In the genomic region with DNA sequence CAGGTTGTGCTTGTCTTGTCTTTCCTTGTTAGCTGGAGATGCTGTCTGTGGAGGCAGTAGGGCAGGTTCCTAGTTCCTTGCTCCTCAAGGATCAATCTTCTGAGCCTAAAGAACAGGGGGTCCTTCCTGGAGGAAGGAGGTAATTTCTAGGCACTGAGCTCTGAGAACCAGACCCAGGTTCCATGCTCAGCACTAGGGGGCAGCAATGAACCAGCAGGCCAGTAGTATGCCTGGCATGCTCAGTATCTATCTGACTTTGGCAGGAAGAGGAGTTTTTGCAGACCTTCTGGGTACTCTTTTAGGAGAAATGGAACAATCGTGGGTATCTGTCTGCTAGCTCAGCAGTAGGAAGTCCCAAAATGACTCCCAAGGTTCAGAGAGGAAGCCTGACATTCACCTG, we compare ENCODE assay signal across 8 mouse cellular contexts. TPM values are rescaled to one million over a fixed set of nuclear protein-coding genes. Genes with fewer than 3 reads are reported as not detected.
DNase-seq lines count a peak whose midpoint lies in the region; ATAC-seq lines count a peak whose summit lies in the region.

No protein-coding gene starts in this region.

- H3K9ac ChIP-seq in limb, embryonic 11.5 days (ENCODE audit: low read length), result no peak overlapping the region
- H3K9ac ChIP-seq in midbrain, embryonic 15.5 days, result no peak overlapping the region

- H3K36me3 ChIP-seq in limb, embryonic 11.5 days (ENCODE audit: control insufficient read depth, insufficient read depth, low read length), result no peaks in the 10 kb centered on the region
- H3K36me3 ChIP-seq in midbrain, embryonic 15.5 days (replicated peaks), result no peaks in the 10 kb centered on the region
- H3K36me3 ChIP-seq in splenic B cell, adult 2 months (ENCODE audit: control insufficient read depth, insufficient read depth, low read length, poor library complexity, severe bottlenecking), result no peaks in the 10 kb centered on the region

- peak; percentile 80 for DNase-seq in urinary bladder, postnatal 14 days (ENCODE audit: low spot score)
- no peak for DNase-seq in urinary bladder, postnatal 10 days (ENCODE audit: low spot score)
- peak; percentile 81 for DNase-seq in embryo, embryonic 10.5 days (ENCODE audit: low spot score)
- DNase-seq in kidney, adult 18-20 months, result peak; percentile 75
- peak; percentile 74 for DNase-seq in limb, embryonic 11.5 days (ENCODE audit: low spot score)
- DNase-seq in splenic B cell, adult 2 months (ENCODE audit: low read depth, low spot score), result peak; percentile 67

- no peaks in the 10 kb centered on the region for H3K9me3 ChIP-seq in limb, embryonic 11.5 days (ENCODE audit: control insufficient read depth, low read length)
- H3K9me3 ChIP-seq in midbrain, embryonic 15.5 days, result no peaks in the 10 kb centered on the region

- no peaks in the 10 kb centered on the region for H3K27me3 ChIP-seq in limb, embryonic 11.5 days (ENCODE audit: control insufficient read depth, insufficient read depth, low read length)
- H3K27me3 ChIP-seq in midbrain, embryonic 15.5 days (replicated peaks), result no peaks in the 10 kb centered on the region
- H3K27me3 ChIP-seq in splenic B cell, adult 2 months (ENCODE audit: control insufficient read depth, insufficient read depth, low read length, poor library complexity, severe bottlenecking), result no peaks in the 10 kb centered on the region

- WGBS in limb, embryonic 11.5 days, result 17% methylated on average over 1 of the region's 1 CpGs
- WGBS in midbrain, embryonic 15.5 days, result 11% methylated on average over 1 of the region's 1 CpGs

- peak; percentile 79 for ATAC-seq in granulocyte monocyte progenitor cell, adult 5-6 weeks (replicated peaks; ENCODE audit: poor library complexity, severe bottlenecking)
- ATAC-seq in limb, embryonic 11.5 days (ENCODE audit: insufficient number of reproducible peaks, low FRiP score, low TSS enrichment, low read depth), result 0 out of 2 replicates have a peak, but pooled peaks have one; percentile 60
- ATAC-seq in midbrain, embryonic 15.5 days (replicated peaks), result peak; percentile 71; the same call in 1 of the 2 replicates

- no peaks in the 10 kb centered on the region for H3K4me1 ChIP-seq in limb, embryonic 11.5 days (ENCODE audit: control insufficient read depth, insufficient read depth, low read length)
- peaks cover 13% of the 10 kb centered on the region for H3K4me1 ChIP-seq in midbrain, embryonic 15.5 days

- no peak overlapping the region for H3K4me3 ChIP-seq in limb, embryonic 11.5 days (ENCODE audit: low read depth, low read length)
- no peak overlapping the region for H3K4me3 ChIP-seq in midbrain, embryonic 15.5 days

- H3K4me2 ChIP-seq in limb, embryonic 11.5 days (ENCODE audit: low read depth, severe bottlenecking), result no peak overlapping the region
- H3K4me2 ChIP-seq in midbrain, embryonic 15.5 days, result no peak overlapping the region

- no peak overlapping the region for H3K27ac ChIP-seq in limb, embryonic 11.5 days (replicated peaks; ENCODE audit: low read depth, low read length)
- H3K27ac ChIP-seq in midbrain, embryonic 15.5 days, result no peak overlapping the region; the same call in 1 of the 2 replicates

RNA-seq across cellular contexts. Expression of a gene that starts 8.0 kb away (rescaled TPM):
- 0.96 and 1.6 TPM in 2 replicates for total RNA-seq in granulocyte monocyte progenitor cell, adult 5-6 weeks (2014; fragmentation: Nextera tagmentation)
- 0.30 TPM in 1 of 2 replicates, not detected in the other for total RNA-seq in granulocyte monocyte progenitor cell, adult 5-6 weeks (2017)
- polyA plus RNA-seq in limb, embryonic 11.5 days (2014; fragmentation: Nextera tagmentation; extraction: Ambion mirVana), result 0.61 and 0.99 TPM in 2 replicates
- 6.5 and 6.8 TPM in 2 replicates for polyA plus RNA-seq in midbrain, embryonic 15.5 days (2015; fragmentation: Nextera tagmentation; extraction: Ambion mirVana)

RNA-seq across cellular contexts. Expression of a gene that starts 33.4 kb away (rescaled TPM):
- 19.6 and 20.9 TPM in 2 replicates for total RNA-seq in granulocyte monocyte progenitor cell, adult 5-6 weeks (2014; fragmentation: Nextera tagmentation)
- total RNA-seq in granulocyte monocyte progenitor cell, adult 5-6 weeks (2017), result 11.9 and 16.0 TPM in 2 replicates
- 38.4 and 38.7 TPM in 2 replicates for polyA plus RNA-seq in limb, embryonic 11.5 days (2014; fragmentation: Nextera tagmentation; extraction: Ambion mirVana)
- 52.7 and 60.1 TPM in 2 replicates for polyA plus RNA-seq in midbrain, embryonic 15.5 days (2015; fragmentation: Nextera tagmentation; extraction: Ambion mirVana)
